Mouse (Mus musculus) adrenal gland, postnatal 10 days (tissue): ENCODE data around the gene Sel1l. TPM values are rescaled to one million over a fixed set of nuclear protein-coding genes. Genes with fewer than 3 reads are reported as not detected.

Source experiments
- DNase-seq: peaks from one replicate; pipeline ENCODE4 v3.0.0; 2021; ENCODE audit warnings: mixed read lengths
- microRNA-seq: library from miRNA; unstranded; fragments of <30 nt; microRNA quantifications from one replicate; pipeline ENCODE4 v1.2.0, GENCODE M21; 2021
- total RNA-seq, 2 experiments: library from RNA; stranded (reverse); gene quantifications; 2 replicates each; pipeline ENCODE4 v1.2.3; 2021

Gene Sel1l
- total RNA-seq, 2 experiments from 2014 or later, result 122 to 151 TPM

DNA sequence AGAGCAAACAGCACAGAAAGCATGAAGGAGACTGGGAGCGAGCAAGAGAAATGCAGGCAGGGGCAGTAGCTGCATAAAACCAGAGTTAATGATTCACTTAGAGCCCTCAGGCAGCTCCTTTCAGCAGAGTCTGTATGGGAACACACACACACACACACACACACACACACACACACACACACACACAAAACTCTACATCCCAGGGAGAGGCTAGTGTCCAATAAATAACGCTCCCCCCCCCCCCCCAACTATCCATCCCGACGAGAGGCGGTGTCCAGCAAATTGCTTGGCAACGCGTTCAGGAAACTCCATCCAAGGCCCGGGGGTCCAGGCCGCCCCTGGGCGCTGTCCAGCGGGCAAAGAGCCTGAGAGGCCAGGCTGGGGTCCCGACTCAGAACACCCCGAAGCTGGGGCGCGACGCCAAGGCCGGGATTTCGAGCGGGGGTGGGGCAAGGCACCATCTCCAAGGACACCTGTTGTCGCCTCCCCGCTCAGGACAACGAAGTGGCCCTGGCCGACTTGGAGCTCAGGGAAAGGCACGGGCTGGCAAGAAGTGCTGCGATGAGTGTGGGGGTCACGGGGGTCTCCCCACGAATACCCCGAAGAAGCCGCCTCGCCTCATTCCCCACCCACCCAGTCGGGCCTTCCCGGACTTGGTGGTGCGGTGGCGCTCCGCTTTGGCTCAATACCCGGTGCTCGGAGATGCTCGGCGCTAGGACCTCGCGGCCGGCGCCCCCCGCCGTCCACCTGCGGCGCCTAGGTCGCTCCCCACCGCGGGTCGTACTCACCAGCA lies 70.5 kb downstream of the Sel1l start:
- DNase-seq, result peak; percentile 71

DNA sequence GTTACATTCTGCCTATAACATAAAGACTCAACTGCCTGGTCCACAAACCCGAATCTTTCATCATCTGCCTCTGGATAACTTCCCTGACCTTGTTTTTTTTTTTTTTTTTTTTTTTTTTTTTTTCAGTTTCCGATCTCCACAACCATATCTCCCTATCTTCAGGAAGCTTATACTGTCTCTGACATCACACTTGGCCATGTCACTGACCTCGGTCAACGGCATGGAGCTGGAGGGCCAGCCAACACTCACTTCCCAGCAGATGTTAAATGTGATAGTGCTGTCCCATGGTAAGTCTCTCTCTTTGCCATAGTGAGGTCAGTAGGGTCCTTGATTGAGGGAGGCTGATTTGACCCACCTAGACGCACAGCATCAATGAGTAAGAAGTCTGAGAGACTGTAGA lies 72.6 kb downstream of the Sel1l start:
- DNase-seq, result no peak

DNA sequence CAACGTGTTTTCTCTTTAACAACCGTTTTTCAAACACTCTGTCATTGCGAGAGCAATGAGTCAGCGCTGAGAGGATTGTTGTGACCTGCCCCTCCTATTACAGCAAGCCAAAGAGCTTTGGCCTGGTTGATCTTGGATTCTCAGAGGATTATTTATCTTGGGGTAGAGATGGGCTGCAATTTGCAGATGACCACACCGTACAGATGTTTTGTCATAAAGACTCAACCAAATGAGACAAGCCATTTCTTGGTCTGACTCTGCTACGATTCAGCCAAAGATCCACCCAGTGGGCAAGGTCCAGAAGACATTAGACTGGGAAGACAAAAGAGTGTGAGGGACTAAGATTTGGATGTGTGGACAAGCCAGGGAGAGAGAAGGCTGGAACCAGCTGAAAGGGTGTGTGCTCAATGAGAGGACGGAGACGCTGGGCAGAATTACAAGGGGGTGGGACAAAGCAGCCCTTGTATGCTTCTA lies 74.1 kb downstream of the Sel1l start:
- no peak for DNase-seq

DNA sequence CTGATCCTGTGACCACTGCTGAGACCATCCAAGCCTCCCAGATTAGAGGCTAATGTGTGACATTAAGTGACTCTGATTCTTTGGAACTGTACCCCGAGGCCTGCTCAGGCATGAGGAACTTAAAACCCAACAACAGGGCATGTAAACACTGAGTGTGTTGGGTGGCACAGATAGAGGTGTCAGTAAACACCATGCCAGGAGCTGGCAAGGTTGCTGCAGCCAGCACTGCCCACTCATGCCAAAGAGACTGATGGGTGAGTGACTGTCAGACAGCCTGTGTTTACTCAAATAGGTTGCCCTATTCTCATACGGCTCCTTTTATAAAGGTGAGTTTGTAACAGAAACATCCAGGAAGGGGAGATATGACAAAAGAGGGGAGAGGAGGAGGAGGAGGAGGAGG lies 80.1 kb downstream of the Sel1l start:
- DNase-seq, result no peak

DNA sequence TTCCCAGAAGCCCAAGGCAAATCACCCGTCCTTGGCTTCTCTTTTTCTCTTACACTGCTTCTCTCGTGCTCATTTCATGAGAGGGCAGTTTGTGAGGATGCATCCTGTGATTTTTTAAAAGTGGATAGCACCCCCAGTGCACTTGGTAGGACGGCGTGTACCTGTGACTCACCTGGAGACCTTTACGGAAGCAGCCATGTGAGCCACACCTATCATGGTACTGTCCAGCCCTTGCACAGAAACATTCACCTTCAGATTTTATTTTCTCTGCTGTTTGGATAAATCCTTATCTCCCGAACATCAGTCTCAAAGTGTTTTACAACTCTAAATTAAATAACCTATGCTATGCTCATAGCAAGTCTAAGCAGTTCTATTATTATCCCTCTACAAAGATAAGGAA lies 80.8 kb downstream of the Sel1l start:
- DNase-seq, result no peak

DNA sequence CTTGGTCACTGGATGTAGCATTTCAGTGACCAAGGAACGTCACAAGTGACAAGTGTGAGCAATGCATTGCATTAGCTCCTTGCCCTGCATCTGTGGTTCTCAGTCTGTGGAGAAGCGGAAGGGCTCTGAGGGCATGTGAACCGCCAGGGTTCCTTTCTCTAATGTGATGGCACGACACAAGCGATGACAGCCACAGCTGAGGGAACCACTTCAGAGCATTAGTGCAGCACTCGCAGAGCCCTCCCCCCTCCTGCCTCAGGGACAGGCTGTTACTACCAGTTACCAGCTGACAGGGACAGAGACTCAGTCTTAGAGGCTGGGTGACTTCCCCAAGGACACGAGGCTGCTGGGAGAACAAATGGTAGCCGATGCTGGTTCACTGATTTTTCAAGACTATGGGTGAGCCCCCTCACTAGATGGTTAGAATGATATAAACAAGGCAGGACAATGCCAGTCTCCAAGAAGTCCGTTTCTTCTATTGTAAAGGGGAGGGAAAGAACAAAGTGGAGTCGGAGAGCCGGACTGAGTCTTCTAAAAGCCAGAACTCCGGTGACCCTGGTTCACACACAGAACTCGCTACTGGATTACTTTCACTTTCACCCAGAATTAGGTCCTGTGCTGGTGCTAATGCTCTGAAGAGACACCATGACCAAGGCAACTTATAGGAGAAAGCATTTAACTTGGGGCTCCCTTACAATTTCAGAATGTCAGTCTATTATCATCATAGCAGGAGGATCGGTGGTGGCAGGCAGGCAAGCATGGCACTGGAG lies 82.4 kb downstream of the Sel1l start:
- peak; percentile 68 for DNase-seq

DNA sequence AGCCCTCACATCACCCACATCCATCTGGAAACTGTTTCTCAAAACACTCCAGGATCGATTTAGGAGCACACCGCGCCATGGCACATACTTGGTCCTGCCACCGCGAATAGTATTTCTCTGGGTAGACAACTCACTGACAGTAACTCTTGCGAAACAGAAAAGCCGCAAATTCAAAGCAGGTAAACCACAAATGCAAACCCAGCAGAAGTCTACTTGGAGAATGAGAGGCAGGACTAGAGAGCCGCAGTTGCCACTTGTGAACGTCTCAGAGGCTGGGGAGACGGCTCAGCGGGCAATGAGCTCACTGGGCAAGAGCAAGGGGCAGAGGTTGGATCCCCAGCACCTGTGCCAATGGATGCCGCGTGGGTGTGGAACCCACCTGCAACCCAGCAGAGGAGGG lies 83.5 kb downstream of the Sel1l start:
- no peak for DNase-seq

DNA sequence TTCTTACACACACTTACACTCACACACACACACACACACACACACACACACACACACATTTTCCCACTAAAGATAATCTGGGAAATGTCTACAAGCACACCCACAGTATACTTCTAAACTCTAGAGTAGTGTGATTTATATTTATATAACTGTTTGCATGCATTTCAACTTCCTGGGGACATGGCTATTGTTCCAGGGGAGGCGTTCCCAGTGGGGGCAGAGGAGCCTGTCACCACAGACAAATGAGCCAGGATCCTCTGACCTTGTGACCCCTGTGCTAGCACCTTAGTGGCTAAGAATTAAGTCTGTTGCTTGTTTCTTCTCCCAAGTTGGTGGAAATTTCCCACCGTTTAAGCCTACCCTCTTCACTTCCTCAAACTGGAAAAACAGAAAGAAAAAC lies 83.9 kb downstream of the Sel1l start:
- peak; percentile 22 for DNase-seq

DNA sequence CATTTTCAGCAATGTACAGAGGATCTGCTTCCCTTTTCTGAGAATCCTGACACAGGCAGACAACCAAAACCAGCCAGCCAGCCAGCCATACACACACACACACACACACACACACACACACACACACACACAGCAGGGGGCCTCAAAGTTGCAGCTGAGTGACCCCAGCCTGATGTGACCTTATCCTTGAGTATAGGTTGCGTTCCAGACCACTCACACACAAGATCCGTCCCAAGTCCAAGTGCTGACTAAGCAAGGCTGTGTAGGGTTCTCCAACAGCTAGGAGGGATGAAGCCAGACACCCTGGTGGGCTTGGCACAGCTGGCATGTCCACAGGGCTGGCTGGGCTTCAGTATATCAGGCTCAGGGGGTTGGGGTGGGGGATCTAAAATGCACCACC lies 84.5 kb downstream of the Sel1l start:
- no peak for DNase-seq

DNA sequence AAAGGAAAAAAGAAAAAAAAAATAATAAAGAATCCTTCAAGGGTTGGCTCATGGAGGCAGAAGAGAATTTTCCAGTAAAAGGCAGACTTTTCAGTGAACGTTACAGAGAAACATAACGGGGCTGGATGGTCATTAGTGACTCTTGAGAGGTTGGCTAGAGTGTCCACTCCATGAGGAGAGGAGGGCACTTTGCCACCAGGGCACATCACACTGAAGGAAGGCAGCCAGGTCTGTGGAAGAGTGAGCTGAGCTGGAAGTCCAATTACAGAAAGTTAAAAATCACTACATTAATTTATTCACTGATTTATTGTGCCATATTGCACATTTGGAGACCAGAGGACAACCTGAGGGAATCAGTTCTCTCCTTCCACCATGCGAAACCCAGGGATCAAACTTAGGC lies 89.1 kb downstream of the Sel1l start:
- no peak for DNase-seq

DNA sequence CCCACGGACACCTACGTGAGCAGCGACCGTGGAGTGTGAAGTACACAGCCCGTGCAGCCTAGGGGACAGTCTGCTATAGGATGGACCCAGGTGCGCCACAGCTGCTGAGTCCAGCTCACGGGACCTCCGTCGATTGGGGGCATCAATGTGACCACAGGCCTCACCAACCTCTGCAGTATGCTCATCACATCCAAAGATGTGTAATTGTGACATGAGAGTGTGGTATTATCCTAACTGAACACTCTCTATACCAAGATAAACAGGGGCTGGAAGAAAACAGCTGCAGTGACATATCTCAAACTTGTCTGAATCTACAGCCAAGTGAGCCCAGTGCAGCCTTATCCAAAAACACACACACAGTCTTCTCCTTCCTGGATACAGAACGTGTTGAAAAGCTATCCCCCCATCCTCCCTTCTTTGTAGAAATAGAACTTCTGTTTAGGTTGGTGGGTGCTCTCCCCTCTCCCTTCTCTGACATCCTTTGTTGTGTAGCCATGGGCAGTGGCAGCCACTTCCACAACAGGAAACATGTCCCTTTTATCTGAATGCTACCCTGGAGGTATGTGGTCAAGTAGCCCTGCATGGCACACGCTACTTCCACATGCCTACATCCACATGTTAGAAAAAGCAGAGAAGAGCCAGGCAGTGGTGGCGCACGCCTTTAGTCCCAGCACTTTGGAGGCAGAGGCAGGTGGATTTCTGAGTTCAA lies 90.9 kb downstream of the Sel1l start:
- DNase-seq, result no peak

DNA sequence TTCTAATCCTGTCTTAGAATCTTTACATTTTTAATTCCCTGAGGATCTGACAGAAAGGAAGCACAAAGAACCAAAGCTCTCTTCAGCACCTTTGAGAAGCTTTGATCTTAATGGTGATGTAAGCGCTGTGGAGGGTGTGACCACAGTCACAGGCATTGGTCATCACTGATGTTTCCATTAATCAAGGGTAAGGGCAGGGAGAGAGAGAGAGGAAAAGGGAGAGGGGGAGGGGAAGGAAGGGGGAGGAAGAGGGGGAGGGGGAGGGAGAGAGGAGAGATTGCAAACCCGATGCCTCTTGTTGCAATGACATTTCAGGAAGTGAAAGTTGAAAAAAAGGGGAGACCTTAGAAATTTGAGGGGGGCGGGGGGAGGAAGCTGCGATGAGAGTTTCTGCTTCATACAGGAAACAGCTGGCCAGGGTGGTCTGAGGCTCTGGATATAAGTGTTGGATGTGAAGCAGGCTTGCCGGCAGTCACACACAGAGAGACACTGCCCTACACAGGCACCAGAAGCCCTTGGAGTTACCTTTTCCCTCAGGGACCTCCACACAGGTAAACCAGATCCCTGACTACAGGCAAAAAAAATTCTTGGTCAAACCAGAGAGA lies 92.3 kb downstream of the Sel1l start:
- no peak for DNase-seq

Small RNAs within 50 kb of the gene (microRNA-seq; reads per million reads assigned to microRNA genes)
- gene Gm22015, result not detected

Other genes with a start within 250 kb of the Sel1l start
- gene Ston2, start 60.8 kb downstream of the Sel1l start, total RNA-seq, result 10 to 100 TPM; 10.0 to 12.9 TPM